Mouse (Mus musculus): ENCODE results near the gene Snrpn.
"Not testable (repeated sequence)": the region's sequence is repeated elsewhere in the genome, so short reads cannot be mapped to it uniquely, and the experiment has no call there.

The Snrpn gene

GRCm38 (mm10) chr7:60139742-60140480 lies at the start of gene Snrpn:
TSS of gene Snrpn (minus strand) at chr7:60140219.
- no peak for DNase-seq (ENCODE audit: low spot score)

GRCm38 (mm10) chr7:60170250-60171185 lies 30.5 kb upstream of the Snrpn start:
- no peak for DNase-seq (ENCODE audit: low spot score)

- DNase-seq (ENCODE audit: low spot score), result no peak
Observed at GRCm38 (mm10) chr7:60125332-60125731, 14.7 kb downstream of the Snrpn start.

GRCm38 (mm10) chr7:60123086-60123624 lies 16.9 kb downstream of the Snrpn start:
- DNase-seq (ENCODE audit: low spot score), result not testable (repeated sequence)

- DNase-seq (ENCODE audit: low spot score), result no peak
Observed at GRCm38 (mm10) chr7:60122434-60123085, 17.5 kb downstream of the Snrpn start.

GRCm38 (mm10) chr7:60097154-60097859 lies 42.7 kb downstream of the Snrpn start:
- DNase-seq (ENCODE audit: low spot score), result no peak

- DNase-seq (ENCODE audit: low spot score), result no peak
Observed at GRCm38 (mm10) chr7:60076301-60076700, 63.7 kb downstream of the Snrpn start.

GRCm38 (mm10) chr7:60047481-60048201 lies 92.4 kb downstream of the Snrpn start:
- DNase-seq (ENCODE audit: low spot score), result no peak

GRCm38 (mm10) chr7:60013186-60013585 lies 126.8 kb downstream of the Snrpn start:
- DNase-seq (ENCODE audit: low spot score), result no peak

- DNase-seq (ENCODE audit: low spot score), result no peak
Observed at GRCm38 (mm10) chr7:60007727-60008360, 132.2 kb downstream of the Snrpn start.

GRCm38 (mm10) chr7:60006262-60006661 lies 133.8 kb downstream of the Snrpn start:
- DNase-seq (ENCODE audit: low spot score), result no peak

- peak; percentile 38 for DNase-seq (ENCODE audit: low spot score)
Observed at GRCm38 (mm10) chr7:60004606-60005330, 135.3 kb downstream of the Snrpn start, which contains the start of the genes Snurf and Gm38393. TSS of gene Snurf (minus strand) at chr7:60005049. TSS of gene Gm38393 (minus strand) at chr7:60005064.

- DNase-seq (ENCODE audit: low spot score), result no peak
Observed at GRCm38 (mm10) chr7:60003921-60004605, 136.0 kb downstream of the Snrpn start.

- DNase-seq (ENCODE audit: low spot score), result no peak
Observed at GRCm38 (mm10) chr7:60003006-60003865, 136.8 kb downstream of the Snrpn start.

- DNase-seq (ENCODE audit: low spot score), result no peak
Observed at GRCm38 (mm10) chr7:59978646-59979045, 161.4 kb downstream of the Snrpn start.

Data from ovary, postnatal 14 days (tissue).